Mouse (Mus musculus): ENCODE measurements around the gene Wdr74.
A peak's percentile ranks its signal among the peaks of the same experiment; 100 is the strongest.

Wdr74 gene

DNA sequence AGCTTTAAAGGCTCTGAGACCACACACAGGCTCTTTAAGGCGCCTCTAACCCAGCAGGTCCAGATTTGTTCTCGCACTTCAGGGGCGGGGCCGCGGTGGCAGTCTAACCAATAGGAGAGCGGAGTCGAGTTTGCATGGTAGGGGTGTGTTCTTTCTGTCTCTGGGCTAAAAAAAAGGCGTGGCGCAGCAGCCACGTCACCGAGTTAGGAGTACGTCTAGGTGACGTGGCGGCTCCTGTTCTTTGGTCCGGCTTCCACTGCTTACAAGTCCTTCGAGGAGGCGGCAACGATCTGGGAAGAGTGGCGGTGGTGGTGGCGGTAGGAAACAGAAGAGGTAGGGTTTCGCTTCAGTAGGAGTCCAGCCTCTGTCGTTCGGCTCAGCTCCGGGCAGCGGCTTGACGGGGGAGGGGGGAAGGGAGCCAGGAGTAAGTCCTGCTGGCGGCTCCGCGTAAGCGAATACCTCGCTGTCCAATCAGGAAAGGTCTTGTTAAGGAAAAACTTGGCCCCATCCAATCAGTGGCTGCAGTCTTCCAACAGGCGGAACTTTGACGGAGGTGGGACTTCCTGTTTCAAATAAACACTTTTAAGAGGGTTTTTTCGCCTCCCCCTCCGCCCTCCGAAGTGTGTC, 5.7 kb downstream of the Wdr74 start, which contains the start of gene Stx5a:
Stx5a (plus strand) TSS at position 171 of the 627 bp plus-strand sequence.
- DNase-seq (ENCODE audit: low read depth), result peak; percentile 99

DNA sequence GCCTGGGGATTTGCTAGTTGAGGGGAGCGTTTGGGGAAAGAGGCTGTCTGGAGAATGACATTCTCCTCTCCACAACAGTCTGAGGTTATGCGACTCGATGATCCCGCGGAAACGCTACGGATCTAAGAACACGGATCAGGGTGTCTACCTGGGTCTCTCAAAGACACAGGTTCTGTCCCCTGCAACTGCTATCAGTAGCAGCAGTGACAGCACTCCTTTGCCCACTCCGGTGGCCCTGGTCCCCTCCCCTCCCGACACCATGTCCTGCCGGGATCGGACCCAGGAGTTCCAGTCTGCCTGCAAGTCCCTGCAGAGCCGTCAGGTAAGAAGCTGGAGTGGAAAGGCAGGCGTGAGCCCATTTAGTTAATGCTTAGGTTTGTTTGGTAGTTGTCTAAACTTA, 6.5 kb downstream of the Wdr74 start:
- no peak for DNase-seq (ENCODE audit: low read depth)

GRCm38 (mm10) chr19:8745382-8745781, 9.8 kb downstream of the Wdr74 start:
- no peak for DNase-seq (ENCODE audit: low read depth)

DNA sequence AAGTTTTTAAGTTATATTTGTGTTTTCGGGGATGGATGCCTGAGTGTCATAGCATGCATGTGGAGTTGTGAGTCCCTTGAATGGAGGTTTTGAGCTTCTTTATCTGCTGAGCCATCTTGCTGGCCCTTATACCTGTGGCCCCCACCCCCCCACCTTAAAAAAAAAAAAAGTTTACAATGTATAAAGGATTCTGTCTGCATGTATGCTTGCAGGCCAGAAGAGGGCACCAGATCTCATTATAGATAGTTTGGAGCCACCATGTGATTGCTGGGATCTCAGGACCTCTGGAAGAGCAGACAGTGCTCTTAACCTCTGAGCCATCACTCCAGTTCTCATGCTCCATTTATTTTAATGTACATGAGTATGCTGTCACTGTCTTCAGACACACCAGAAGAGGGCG, 11.7 kb downstream of the Wdr74 start:
- peak; percentile 67 for DNase-seq (ENCODE audit: low read depth)

DNA sequence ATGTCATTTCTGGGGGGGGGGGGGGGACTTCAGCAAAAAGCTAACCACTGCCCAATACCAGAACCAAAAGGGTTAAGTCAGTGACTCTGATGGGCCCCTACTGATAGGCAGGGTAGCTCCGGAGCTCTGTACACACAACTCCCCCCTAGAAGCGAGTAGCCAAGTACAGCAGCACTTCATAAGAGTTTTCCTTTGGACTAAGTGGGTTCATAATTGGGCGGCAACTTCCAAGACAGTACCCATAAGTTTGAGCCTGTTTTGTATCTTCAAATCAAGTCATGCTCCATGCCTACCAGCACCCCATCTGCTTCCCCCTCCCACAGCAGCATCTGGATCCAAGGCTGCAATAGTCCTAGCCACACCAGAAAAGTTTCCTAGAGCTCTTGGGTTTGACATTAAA, 20.0 kb downstream of the Wdr74 start:
- DNase-seq (ENCODE audit: low read depth), result peak; percentile 18

- DNase-seq (ENCODE audit: low read depth), result peak; percentile 99
Observed at GRCm38 (mm10) chr19:8756635-8757387, 21.2 kb downstream of the Wdr74 start, which contains the start of gene Nxf1. Gene Nxf1 (plus strand): TSS chr19:8757073.

- peak; percentile 17 for DNase-seq (ENCODE audit: low read depth)
Observed at GRCm38 (mm10) chr19:8757471-8757998, 21.9 kb downstream of the Wdr74 start.

DNA sequence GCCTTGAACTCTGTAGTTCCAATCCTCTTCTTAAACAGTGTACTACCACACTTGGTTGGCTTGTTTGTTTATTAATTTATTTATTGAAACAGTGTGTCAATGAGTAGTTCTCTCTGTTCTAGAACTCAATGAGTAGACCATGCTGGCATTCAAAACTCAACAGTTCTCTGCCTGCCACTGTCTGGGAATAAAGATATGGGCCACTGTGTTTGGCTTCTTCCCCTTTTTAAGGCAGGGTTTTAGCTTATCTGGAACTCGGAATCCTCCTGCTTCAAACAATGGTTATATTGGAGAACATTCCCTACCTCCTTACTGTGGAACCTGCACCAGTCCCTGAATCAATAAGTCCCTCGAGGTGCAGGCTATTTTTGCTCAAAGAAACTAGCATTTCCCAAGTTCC, 23.3 kb downstream of the Wdr74 start:
- DNase-seq (ENCODE audit: low read depth), result no peak

- no peak for DNase-seq (ENCODE audit: low read depth)
Observed at GRCm38 (mm10) chr19:8760757-8761156, 25.1 kb downstream of the Wdr74 start.

DNA sequence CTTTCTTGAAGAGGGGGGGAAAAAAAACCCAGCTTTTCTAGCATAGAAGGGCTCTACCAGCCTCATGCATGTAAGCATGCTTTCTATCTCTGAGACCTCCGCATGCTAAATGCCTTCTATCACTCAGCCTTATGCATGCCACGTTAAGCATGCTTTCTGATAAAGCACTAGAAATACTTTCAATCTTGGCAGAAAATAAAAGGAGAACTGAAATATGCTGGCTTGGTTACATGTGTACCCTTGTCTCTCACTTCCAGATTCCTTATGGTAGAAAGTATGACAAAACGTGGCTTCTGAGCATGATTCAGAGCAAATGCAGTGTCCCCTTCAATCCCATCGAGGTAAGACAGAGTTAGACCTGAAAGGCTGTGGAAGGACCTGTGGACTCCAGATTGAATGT, 27.6 kb downstream of the Wdr74 start:
- no peak for DNase-seq (ENCODE audit: low read depth)

- DNase-seq (ENCODE audit: low read depth), result no peak
Observed at GRCm38 (mm10) chr19:8765562-8765961, 29.9 kb downstream of the Wdr74 start.

DNA sequence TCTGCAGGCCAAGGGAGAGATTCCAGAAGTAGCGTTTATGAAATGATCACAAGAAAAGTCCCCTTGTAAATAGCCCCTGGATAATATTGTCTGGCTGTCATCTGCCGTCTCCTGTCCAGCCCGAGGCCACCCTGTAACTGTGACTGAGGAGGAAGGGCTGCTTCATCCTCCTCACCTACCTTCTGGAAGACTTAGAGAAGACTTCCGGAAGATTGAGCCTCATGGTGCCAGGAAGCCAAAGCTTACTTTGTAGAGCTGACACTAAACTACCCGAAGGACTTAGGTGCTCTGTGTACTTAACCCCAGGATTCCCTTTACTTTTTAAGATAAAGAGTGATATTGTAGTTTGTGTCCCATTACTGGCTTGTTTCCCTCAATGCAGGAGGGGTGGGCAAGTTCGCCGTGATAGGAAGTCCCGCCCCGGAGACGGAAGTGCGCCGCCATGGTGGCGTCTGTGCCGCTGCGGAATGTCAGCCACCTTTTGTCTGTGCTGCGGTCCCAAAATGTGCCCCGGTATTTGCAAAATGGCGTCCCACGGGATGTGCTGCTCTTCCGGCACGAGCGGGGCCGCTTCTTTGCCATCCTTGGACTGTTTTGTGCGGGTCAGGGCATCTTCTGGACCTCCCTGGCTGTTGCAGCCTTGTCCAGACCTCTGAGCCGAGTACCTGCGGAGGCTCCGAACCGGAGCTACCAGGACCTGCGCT, 35.1 kb downstream of the Wdr74 start, which contains the start of gene Tmem223:
Tmem223 (plus strand) TSS at position 430 of the 704 bp plus-strand sequence.
- DNase-seq (ENCODE audit: low read depth), result no peak

GRCm38 (mm10) chr19:8772996-8773395, 37.4 kb downstream of the Wdr74 start:
- no peak for DNase-seq (ENCODE audit: low read depth)

- peak; percentile 22 for DNase-seq (ENCODE audit: low read depth)
Observed at GRCm38 (mm10) chr19:8773409-8773808, 37.8 kb downstream of the Wdr74 start.

DNA sequence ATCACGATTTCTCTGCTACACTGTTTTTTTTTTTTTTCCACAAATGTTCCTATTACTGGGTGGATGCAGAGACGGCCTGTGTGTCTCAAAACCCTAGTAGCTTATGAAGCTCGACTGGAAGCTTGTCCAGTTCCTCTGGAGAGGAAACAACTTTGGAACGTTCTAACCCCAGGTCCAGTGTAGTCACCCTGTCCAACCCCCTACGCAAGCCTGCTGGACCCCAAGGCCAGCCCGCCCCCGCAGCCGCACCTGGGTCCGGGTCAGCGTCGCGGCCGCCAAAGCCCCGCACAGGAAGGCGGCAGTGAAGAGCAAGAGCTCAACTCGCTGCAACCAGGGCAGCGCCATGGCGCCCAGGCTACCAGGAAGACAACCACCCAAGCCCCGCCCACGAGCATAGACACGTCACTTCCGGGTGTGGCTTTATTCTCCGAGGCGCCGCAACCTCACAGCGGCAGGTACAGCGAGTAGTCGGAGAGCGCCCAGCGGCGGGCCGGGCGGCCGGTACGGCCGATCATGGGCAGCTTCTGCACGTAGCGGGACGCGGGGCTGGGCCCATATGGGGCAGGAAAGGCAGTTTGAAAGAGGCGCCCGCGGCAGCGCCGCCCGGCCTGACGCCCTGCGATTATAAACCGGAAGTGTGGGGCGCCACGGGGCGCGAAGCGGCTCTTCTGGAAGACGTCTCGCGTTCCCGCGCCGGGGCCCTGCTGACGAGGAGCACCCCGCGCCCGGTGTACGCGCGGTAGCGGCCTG, 38.6 kb downstream of the Wdr74 start, which contains the start of gene Tmem179b:
Tmem179b (minus strand) TSS at position 382 of the 750 bp plus-strand sequence.
- DNase-seq (ENCODE audit: low read depth), result peak; percentile 98

- peak; percentile 34 for DNase-seq (ENCODE audit: low read depth)
Observed at GRCm38 (mm10) chr19:8774951-8775421, 39.4 kb downstream of the Wdr74 start.

- peak; percentile 96 for DNase-seq (ENCODE audit: low read depth)
Observed at GRCm38 (mm10) chr19:8786008-8786781, 50.6 kb downstream of the Wdr74 start, which contains the start of gene Taf6l. Gene Taf6l (minus strand): TSS chr19:8786417.

- DNase-seq (ENCODE audit: low read depth), result no peak
Observed at GRCm38 (mm10) chr19:8788521-8788920, 52.9 kb downstream of the Wdr74 start.

DNA sequence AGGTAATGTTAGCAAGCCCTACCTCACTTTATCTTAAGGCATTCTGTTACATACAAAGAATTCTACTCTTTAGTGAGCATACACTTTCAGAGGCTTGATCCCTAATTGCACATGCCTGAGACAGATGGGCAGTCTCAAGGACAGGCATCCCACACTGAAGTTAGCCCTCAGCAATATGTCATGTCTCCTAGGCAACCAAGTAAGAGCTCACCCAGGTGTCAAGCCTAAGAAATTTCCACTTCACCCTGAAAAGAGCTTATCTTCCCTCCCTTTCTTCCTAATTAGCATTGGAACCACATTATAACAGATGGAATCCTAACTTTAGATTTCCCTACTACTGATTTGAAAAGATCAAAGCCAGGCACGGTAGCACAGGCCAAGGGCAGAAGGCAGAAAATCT, 53.5 kb downstream of the Wdr74 start:
- DNase-seq (ENCODE audit: low read depth), result no peak

DNA sequence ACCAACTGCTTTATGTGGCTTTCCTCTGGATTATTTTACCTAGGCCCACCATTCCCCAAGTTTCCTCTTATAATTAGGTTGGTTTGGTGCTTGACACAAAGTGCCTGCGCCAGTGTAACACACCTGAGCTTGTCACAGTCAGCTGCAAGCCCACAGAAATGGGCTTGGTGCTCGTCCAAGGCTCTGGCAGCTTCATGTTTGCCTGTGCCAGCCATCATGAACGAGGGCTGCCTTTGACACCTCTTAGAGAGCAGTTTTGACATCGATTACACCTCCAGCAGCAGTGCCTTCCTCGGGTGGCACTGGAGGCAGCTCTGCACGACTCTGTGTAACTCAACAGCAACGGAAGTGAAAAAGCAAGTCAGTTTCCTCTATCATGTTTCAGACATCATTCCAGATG, 54.5 kb downstream of the Wdr74 start:
- DNase-seq (ENCODE audit: low read depth), result no peak

Measured in NIH3T3 (cell line).